In genomic region chr1:51107299-51107698, GRCm38 (mm10) we compare ENCODE assay signal across 21 mouse cellular contexts.
A peak's percentile ranks its signal among the peaks of the same experiment; 100 is the strongest.
DNase-seq lines count a peak whose midpoint lies in the region; ATAC-seq and TF ChIP-seq lines count a peak whose summit lies in the region.
"Had no signal": no experiment of that assay in that cellular context is flagged by ENCODE, and none has a peak within 500 bp of the region (broad histone marks: within the 10 kb centered on the region; RNA-seq: fewer than 3 reads in every experiment).

No protein-coding gene starts in this region.

- peak overlapping the region; percentile 66 for H3K27ac ChIP-seq in heart, adult 2 months
- H3K27ac ChIP-seq: embryonic facial prominence, embryonic 15.5 days; forebrain, embryonic 10.5 days; forebrain, embryonic 15.5 days; heart, embryonic 13.5 days; hindbrain, embryonic 12.5 days had no signal

- whole genome bisulfite sequencing in heart, adult 2 months, result 74% methylated on average over 2 of the region's 2 CpGs

- no peaks in the 10 kb centered on the region for H3K79me2 ChIP-seq in heart, adult 2 months (replicated peaks; ENCODE audit: control insufficient read depth, insufficient read depth, low read length)

- H3K4me1 ChIP-seq in heart, adult 2 months (ENCODE audit: control insufficient read depth, insufficient read depth, low read length), result peaks cover 3% of the 10 kb centered on the region
- H3K4me1 ChIP-seq: embryonic facial prominence, embryonic 15.5 days; forebrain, embryonic 10.5 days; forebrain, embryonic 15.5 days; hindbrain, embryonic 12.5 days had no signal

- no peak for TF ChIP-seq POLR2A in heart, adult 2 months (IDR thresholded peaks at IDR 0.05; ENCODE audit: insufficient read depth, low read depth, low read length)

- no peak for ATAC-seq in megakaryocyte-erythroid progenitor cell, adult 5-6 weeks (replicated peaks; ENCODE audit: low FRiP score, low TSS enrichment, poor library complexity, severe bottlenecking)
- ATAC-seq: forebrain, embryonic 15.5 days; hindbrain, embryonic 16.5 days had no signal

- no peak overlapping the region for H3K9ac ChIP-seq in heart, adult 2 months (ENCODE audit: low read depth, low read length)
- H3K9ac ChIP-seq: embryonic facial prominence, embryonic 15.5 days; forebrain, embryonic 15.5 days; heart, embryonic 13.5 days; hindbrain, embryonic 12.5 days had no signal

- TF ChIP-seq CTCF in heart, adult 2 months (IDR thresholded peaks at IDR 0.05), result no peak

- intact Hi-C loops in heart, adult 2 months (cut with DNase I), result loop anchor here (2.0 to 5.0 kb wide), 5 partner anchors 30 to 225 kb away; partner anchors contain the start of gene Cavin2

- H3K36me3 ChIP-seq in heart, adult 2 months (ENCODE audit: control insufficient read depth, insufficient read depth, low read length), result peaks cover 13% of the 10 kb centered on the region
- H3K36me3 ChIP-seq: embryonic facial prominence, embryonic 15.5 days; forebrain, embryonic 10.5 days; forebrain, embryonic 15.5 days; G1E; heart, embryonic 13.5 days; hindbrain, embryonic 12.5 days had no signal

- no peak for TF ChIP-seq EP300 in heart, adult 2 months (IDR thresholded peaks at IDR 0.05; ENCODE audit: insufficient read depth, low read depth, low read length)

- no peak overlapping the region for H3K4me3 ChIP-seq in heart, adult 2 months
- H3K4me3 ChIP-seq: embryonic facial prominence, embryonic 15.5 days; erythroblast, embryonic 14.5 days; forebrain, embryonic 10.5 days; forebrain, embryonic 15.5 days; heart, embryonic 13.5 days; hindbrain, embryonic 12.5 days had no signal

- H3K27me3 ChIP-seq in heart, adult 2 months (ENCODE audit: control insufficient read depth, insufficient read depth, low read length), result no peaks in the 10 kb centered on the region
- H3K27me3 ChIP-seq: embryonic facial prominence, embryonic 15.5 days; forebrain, embryonic 15.5 days; heart, embryonic 13.5 days; hindbrain, embryonic 12.5 days had no signal

- no peak for DNase-seq in heart, adult 2 months
- DNase-seq in heart, adult 9 months (ENCODE audit: low spot score in 2 of 2), result no peak
- DNase-seq in brain, adult 2 months (ENCODE audit: low read depth, low spot score), result peak; percentile 82
- peak; percentile 33 to 47 for DNase-seq in cerebellum, adult 18-20 months
- DNase-seq in cerebellum, postnatal 10 days, result peak; percentile 13 to 29
- no peak for DNase-seq in spleen, adult 12 weeks (ENCODE audit: low spot score)
- DNase-seq: adrenal gland, postnatal 10 days; embryo, embryonic 11 days; gastrocnemius, postnatal 14 days; heart, postnatal 36 days; kidney, adult 11 months; kidney, adult 9 months had no signal

Comparison
In these comparisons a context has a peak if more than half of its experiments do, and no peak if none do; other contexts are left out.
1. DNase-seq: peak in brain, adult 2 months (single experiment), cerebellum, adult 18-20 months (2 of 2) and cerebellum, postnatal 10 days (2 of 2); none in heart, adult 2 months (0 of 2), heart, adult 9 months (0 of 2) and spleen, adult 12 weeks (single experiment).